Mouse (Mus musculus): ENCODE measurements around the gene Gm45716. TPM values are rescaled to one million over a fixed set of nuclear protein-coding genes. Genes with fewer than 3 reads are reported as not detected.

Gm45716 gene
- polyA plus RNA-seq, 1 experiment, result 4.9 TPM

GRCm38 (mm10) chr11:90245630-90246029 lies 58.1 kb downstream of the Gm45716 start:
- Histone ChIP-seq H3K4me1 (ENCODE audit: control insufficient read depth, insufficient read depth, low read length) (no peaks in the 10 kb centered on the region), H3K4me3 (replicated peaks; ENCODE audit: insufficient read depth, low read depth, low read length) (no peak overlapping the region), H3K27ac (ENCODE audit: insufficient read depth, low read length) (no peak overlapping the region), H3K27me3 (ENCODE audit: control insufficient read depth, insufficient read depth, low read length) (no peaks in the 10 kb centered on the region)
- no peak for DNase-seq
- TF ChIP-seq CTCF (IDR thresholded peaks at IDR 0.05; ENCODE audit: borderline replicate concordance, insufficient read depth, low read depth, low read length), result no peak
- TF ChIP-seq POLR2A (IDR thresholded peaks at IDR 0.05; ENCODE audit: borderline replicate concordance, insufficient read depth, low read length), result no peak
- 61% methylated on average over 6 of the region's 6 CpGs for WGBS

GRCm38 (mm10) chr11:90246676-90247075 lies 59.2 kb downstream of the Gm45716 start:
- no peaks in the 10 kb centered on the region for H3K27me3 ChIP-seq (ENCODE audit: control insufficient read depth, insufficient read depth, low read length)
- no peak for TF ChIP-seq POLR2A (IDR thresholded peaks at IDR 0.05; ENCODE audit: borderline replicate concordance, insufficient read depth, low read length)
- no peak for TF ChIP-seq CTCF (IDR thresholded peaks at IDR 0.05; ENCODE audit: borderline replicate concordance, insufficient read depth, low read depth, low read length)
- H3K4me1 ChIP-seq (ENCODE audit: control insufficient read depth, insufficient read depth, low read length), result no peaks in the 10 kb centered on the region
- 87% methylated on average over 4 of the region's 4 CpGs for WGBS
- no peak overlapping the region for H3K4me3 ChIP-seq (replicated peaks; ENCODE audit: insufficient read depth, low read depth, low read length)
- DNase-seq, result no peak
- H3K27ac ChIP-seq (ENCODE audit: insufficient read depth, low read length), result no peak overlapping the region

GRCm38 (mm10) chr11:90247793-90248192 lies 60.3 kb downstream of the Gm45716 start:
- WGBS, result 81% methylated on average over 4 of the region's 4 CpGs
- H3K4me3 ChIP-seq (replicated peaks; ENCODE audit: insufficient read depth, low read depth, low read length), result no peak overlapping the region
- TF ChIP-seq POLR2A (IDR thresholded peaks at IDR 0.05; ENCODE audit: borderline replicate concordance, insufficient read depth, low read length) (no peak), CTCF (IDR thresholded peaks at IDR 0.05; ENCODE audit: borderline replicate concordance, insufficient read depth, low read depth, low read length) (no peak)
- H3K4me1 ChIP-seq (ENCODE audit: control insufficient read depth, insufficient read depth, low read length), result no peaks in the 10 kb centered on the region
- DNase-seq, result no peak
- no peak overlapping the region for H3K27ac ChIP-seq (ENCODE audit: insufficient read depth, low read length)
- no peaks in the 10 kb centered on the region for H3K27me3 ChIP-seq (ENCODE audit: control insufficient read depth, insufficient read depth, low read length)

GRCm38 (mm10) chr11:90249025-90249650 lies 61.7 kb downstream of the Gm45716 start, which contains the start of gene Mmd:
TSS of gene Mmd (plus strand) at chr11:90249456.
- peak within 1 kb of the TSS; percentile 86 for H3K4me3 ChIP-seq (replicated peaks; ENCODE audit: insufficient read depth, low read depth, low read length)
- WGBS, result 1% methylated on average over 51 of the region's 51 CpGs
- DNase-seq, result peak; percentile 96 to 98
- H3K27me3 ChIP-seq (ENCODE audit: control insufficient read depth, insufficient read depth, low read length), result no peaks in the 10 kb centered on the region
- no peak within 1 kb of the TSS; the same call in 1 of the 2 replicates for H3K27ac ChIP-seq (ENCODE audit: insufficient read depth, low read length)
- TF ChIP-seq CTCF (IDR thresholded peaks at IDR 0.05; ENCODE audit: borderline replicate concordance, insufficient read depth, low read depth, low read length), result no peak
- peak; percentile 37; the same call in 1 of the 2 replicates for TF ChIP-seq POLR2A (IDR thresholded peaks at IDR 0.05; ENCODE audit: borderline replicate concordance, insufficient read depth, low read length)
- H3K4me1 ChIP-seq (ENCODE audit: control insufficient read depth, insufficient read depth, low read length), result no peaks in the 10 kb centered on the region

- no peak overlapping the region; the same call in 1 of the 2 replicates for H3K27ac ChIP-seq (ENCODE audit: insufficient read depth, low read length)
- no peaks in the 10 kb centered on the region for H3K27me3 ChIP-seq (ENCODE audit: control insufficient read depth, insufficient read depth, low read length)
- TF ChIP-seq CTCF (IDR thresholded peaks at IDR 0.05; ENCODE audit: borderline replicate concordance, insufficient read depth, low read depth, low read length), result no peak
- no peak for TF ChIP-seq POLR2A (IDR thresholded peaks at IDR 0.05; ENCODE audit: borderline replicate concordance, insufficient read depth, low read length)
- H3K4me1 ChIP-seq (ENCODE audit: control insufficient read depth, insufficient read depth, low read length), result no peaks in the 10 kb centered on the region
- DNase-seq, result no peak
- peak overlapping the region; percentile 86 for H3K4me3 ChIP-seq (replicated peaks; ENCODE audit: insufficient read depth, low read depth, low read length)
- under 1% methylated on average over 22 of the region's 22 CpGs for WGBS
Observed at GRCm38 (mm10) chr11:90249701-90250141, 62.2 kb downstream of the Gm45716 start.

- H3K4me1 ChIP-seq (ENCODE audit: control insufficient read depth, insufficient read depth, low read length), result no peaks in the 10 kb centered on the region
- no peaks in the 10 kb centered on the region for H3K27me3 ChIP-seq (ENCODE audit: control insufficient read depth, insufficient read depth, low read length)
- WGBS, result 8% methylated on average over 9 of the region's 9 CpGs
- no peak for TF ChIP-seq POLR2A (IDR thresholded peaks at IDR 0.05; ENCODE audit: borderline replicate concordance, insufficient read depth, low read length)
- TF ChIP-seq CTCF (IDR thresholded peaks at IDR 0.05; ENCODE audit: borderline replicate concordance, insufficient read depth, low read depth, low read length), result no peak
- peak overlapping the region; percentile 86 for H3K4me3 ChIP-seq (replicated peaks; ENCODE audit: insufficient read depth, low read depth, low read length)
- DNase-seq, result peak in 1 of 2 experiments; percentile 20
- no peak overlapping the region for H3K27ac ChIP-seq (ENCODE audit: insufficient read depth, low read length)
Observed at GRCm38 (mm10) chr11:90250189-90250588, 62.7 kb downstream of the Gm45716 start.

GRCm38 (mm10) chr11:90250730-90251129 lies 63.2 kb downstream of the Gm45716 start:
- no peaks in the 10 kb centered on the region for H3K4me1 ChIP-seq (ENCODE audit: control insufficient read depth, insufficient read depth, low read length)
- 80% methylated on average over 7 of the region's 7 CpGs for WGBS
- no peak for TF ChIP-seq POLR2A (IDR thresholded peaks at IDR 0.05; ENCODE audit: borderline replicate concordance, insufficient read depth, low read length)
- TF ChIP-seq CTCF (IDR thresholded peaks at IDR 0.05; ENCODE audit: borderline replicate concordance, insufficient read depth, low read depth, low read length), result no peak
- H3K27me3 ChIP-seq (ENCODE audit: control insufficient read depth, insufficient read depth, low read length), result no peaks in the 10 kb centered on the region
- no peak for DNase-seq
- H3K27ac ChIP-seq (ENCODE audit: insufficient read depth, low read length), result no peak overlapping the region
- no peak overlapping the region for H3K4me3 ChIP-seq (replicated peaks; ENCODE audit: insufficient read depth, low read depth, low read length)

- Histone ChIP-seq H3K27me3 (ENCODE audit: control insufficient read depth, insufficient read depth, low read length) (no peaks in the 10 kb centered on the region), H3K27ac (ENCODE audit: insufficient read depth, low read length) (no peak overlapping the region), H3K4me3 (replicated peaks; ENCODE audit: insufficient read depth, low read depth, low read length) (no peak overlapping the region), H3K4me1 (ENCODE audit: control insufficient read depth, insufficient read depth, low read length) (no peaks in the 10 kb centered on the region)
- TF ChIP-seq CTCF (IDR thresholded peaks at IDR 0.05; ENCODE audit: borderline replicate concordance, insufficient read depth, low read depth, low read length), result no peak
- DNase-seq, result no peak
- WGBS, result 52% methylated on average over 2 of the region's 2 CpGs
Observed at GRCm38 (mm10) chr11:90251923-90252322, 64.4 kb downstream of the Gm45716 start.
